Mouse (Mus musculus) lung, embryonic 16.5 days (tissue): ENCODE measurements around the gene Slx1b. TPM values are rescaled to one million over a fixed set of nuclear protein-coding genes. Genes with fewer than 3 reads are reported as not detected.
"Not testable (repeated sequence)": the region's sequence is repeated elsewhere in the genome, so short reads cannot be mapped to it uniquely, and the experiment has no call there.

Experiments used
- ATAC-seq: fragments of 200-750 bp; cut with Nextera tagmentation; 2 replicates; pipeline ENCODE4 v1.8.0; 2017; ENCODE audit warnings: low read depth, mild to moderate bottlenecking, moderate library complexity
- H3K27ac ChIP-seq: fragments of 300-500 bp; sonication (generic); 2 replicates; pipeline ENCODE4 v1.5.1; 2014; ENCODE audit warnings: mild to moderate bottlenecking, control low read depth, low read length
- H3K27me3 ChIP-seq: fragments of 300-500 bp; sonication (generic); 2 replicates; pipeline ENCODE4 v1.6.1; 2014; ENCODE audit warnings: low read depth, low read length, mixed read lengths; ENCODE audit not compliant: control insufficient read depth, insufficient read depth
- H3K36me3 ChIP-seq: fragments of 300-500 bp; sonication (generic); 2 replicates; pipeline ENCODE4 v1.6.1; 2014; ENCODE audit warnings: low read length; ENCODE audit not compliant: control insufficient read depth, insufficient read depth
- H3K4me1 ChIP-seq: fragments of 300-500 bp; sonication (generic); replicated peaks from 2 replicates; pipeline ENCODE4 v1.6.1; 2014; ENCODE audit warnings: low read length, mixed read lengths; ENCODE audit not compliant: control insufficient read depth, insufficient read depth
- H3K4me2 ChIP-seq: fragments of 300-500 bp; sonication (generic); 2 replicates; pipeline ENCODE4 v1.6.1; 2014; ENCODE audit warnings: low read depth, low read length, control low read depth
- H3K4me3 ChIP-seq: fragments of 300-500 bp; sonication (generic); 2 replicates; pipeline ENCODE4 v1.5.1; 2014; ENCODE audit warnings: mild to moderate bottlenecking, low read length, control low read depth
- H3K9ac ChIP-seq: fragments of 300-500 bp; sonication (generic); 2 replicates; pipeline ENCODE4 v1.6.1; 2014; ENCODE audit warnings: low read length, control low read depth
- H3K9me3 ChIP-seq: fragments of 300-500 bp; sonication (generic); 2 replicates; pipeline ENCODE4 v1.6.1; 2016; ENCODE audit warnings: low read length; ENCODE audit not compliant: control insufficient read depth
- WGBS: fragments of 180-500 bp; shearing (Covaris S2); extraction: QIAGEN DNeasy Blood & Tissue Kit; methylation state at CpG from one replicate; pipeline ENCODE4 v1.1.7; 2014; 5-methylcytosine and 5-hydroxymethylcytosine counted together
- polyA plus RNA-seq: library from polyadenylated mRNA; unstranded; fragments of >200 nt; fragmentation: Nextera tagmentation; extraction: Ambion mirVana; gene quantifications from 2 replicates; pipeline ENCODE4 v1.2.1, GENCODE M21; 2015

Gene Slx1b
- polyA plus RNA-seq, 1 experiment from 2014 or later: 11.9 TPM

DNA sequence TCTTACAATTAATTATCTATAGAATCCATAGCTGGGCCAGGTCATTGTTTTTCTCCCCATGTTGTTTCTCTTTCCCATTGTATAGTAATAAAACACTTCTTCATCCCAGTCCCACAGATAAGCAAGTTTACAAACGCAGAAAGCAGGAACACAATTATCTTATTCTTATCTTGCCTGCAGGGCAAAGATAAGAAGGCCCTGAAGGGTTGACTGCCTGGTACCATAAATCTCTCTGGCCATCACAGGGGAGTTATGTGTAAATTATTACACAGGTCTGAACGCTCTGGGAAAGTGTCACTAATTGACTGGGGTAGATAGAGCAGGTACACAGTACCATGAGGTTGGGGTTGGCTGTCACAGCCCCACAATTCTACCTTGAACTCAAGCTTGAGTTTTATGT lies 44.7 kb downstream of the Slx1b start:
- no peak overlapping the region for H3K4me2 ChIP-seq
- no peaks in the 10 kb centered on the region for H3K9me3 ChIP-seq
- WGBS: 31% methylated on average over 2 of the region's 2 CpGs
- H3K4me3 ChIP-seq: no peak overlapping the region
- no peak for ATAC-seq
- no peaks in the 10 kb centered on the region for H3K36me3 ChIP-seq
- no peak overlapping the region for H3K9ac ChIP-seq
- H3K4me1 ChIP-seq: peaks cover 2% of the 10 kb centered on the region
- no peaks in the 10 kb centered on the region for H3K27me3 ChIP-seq
- no peak overlapping the region for H3K27ac ChIP-seq

DNA sequence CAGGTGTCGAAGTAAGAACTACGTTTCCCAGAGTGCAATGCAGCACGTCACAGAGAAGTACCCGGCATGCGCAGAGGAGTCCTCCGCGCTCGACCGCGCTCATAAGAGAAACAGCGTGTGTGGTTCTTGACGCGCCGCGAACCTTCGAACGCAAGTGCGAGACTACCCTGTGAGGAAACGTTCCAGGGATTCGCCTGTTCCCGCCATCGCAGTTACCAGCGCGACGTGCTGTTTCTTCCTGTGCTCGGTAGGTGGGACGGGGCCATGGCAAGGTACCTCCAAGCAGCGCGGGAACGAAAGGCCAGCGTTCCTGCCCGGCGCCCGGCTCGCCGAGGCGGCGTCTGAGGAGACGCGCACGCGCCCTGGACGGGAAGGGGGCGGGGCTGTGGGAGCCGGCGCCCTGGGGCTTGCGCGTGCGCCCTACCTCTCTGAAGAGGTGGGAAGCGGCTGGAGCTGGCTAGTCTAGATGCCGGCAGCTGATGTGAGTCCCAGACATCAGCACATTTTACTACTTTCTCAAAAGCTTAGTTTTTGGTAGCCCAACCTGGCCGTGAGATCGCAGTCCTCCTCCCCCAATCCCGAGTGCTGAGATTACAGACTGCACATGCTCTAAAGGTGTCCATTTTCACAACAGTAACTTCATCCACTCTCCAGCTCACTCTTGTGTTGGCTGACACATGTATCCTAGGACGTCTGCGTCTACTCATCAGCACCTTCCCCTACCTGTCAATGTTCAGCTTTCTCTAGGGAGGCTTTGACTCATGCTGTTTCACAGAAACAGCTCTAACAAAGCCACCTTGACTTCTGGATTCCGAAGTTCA lies 46.1 kb downstream of the Slx1b start, which contains the start of gene Sgf29:
Gene Sgf29, plus strand, starts transcription at position 79 of the 821 bp plus-strand sequence.
- peak; percentile 99 for ATAC-seq
- Histone ChIP-seq H3K36me3 (no peaks in the 10 kb centered on the region), H3K4me3 (peak within 1 kb of the TSS; percentile 66), H3K4me2 (peak within 1 kb of the TSS; percentile 87), H3K9me3 (no peaks in the 10 kb centered on the region), H3K4me1 (peaks cover 2% of the 10 kb centered on the region), H3K27ac (peak within 1 kb of the TSS; percentile 91), H3K9ac (peak within 1 kb of the TSS; percentile 78), H3K27me3 (no peaks in the 10 kb centered on the region)
- under 1% methylated on average over 57 of the region's 57 CpGs for WGBS

DNA sequence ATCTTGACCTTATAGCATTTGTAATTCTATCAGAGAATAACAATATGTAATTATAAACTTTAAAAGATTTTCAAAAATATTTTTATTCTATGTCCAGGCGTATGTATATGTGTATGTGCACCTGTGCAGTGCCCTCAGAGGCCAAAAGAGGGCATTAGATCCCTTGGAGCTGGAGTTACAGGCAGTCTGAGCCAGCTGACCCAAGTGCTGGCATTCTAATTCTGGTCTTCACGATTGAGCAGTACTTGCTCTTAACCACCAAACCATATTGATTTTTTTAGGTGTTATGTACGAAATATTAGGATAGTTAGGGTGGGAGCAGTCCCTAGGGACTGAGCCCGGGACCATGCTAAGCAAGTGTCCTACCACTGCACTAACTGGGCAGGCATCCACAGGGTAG lies 47.1 kb downstream of the Slx1b start:
- Histone ChIP-seq H3K4me3 (peak overlapping the region; percentile 66; the same call in 1 of the 2 replicates), H3K27ac (no peak overlapping the region), H3K36me3 (no peaks in the 10 kb centered on the region), H3K27me3 (no peaks in the 10 kb centered on the region), H3K4me1 (peaks cover 2% of the 10 kb centered on the region), H3K9ac (no peak overlapping the region), H3K4me2 (peak overlapping the region; percentile 87), H3K9me3 (no peaks in the 10 kb centered on the region)
- WGBS: 72% methylated on average over 4 of the region's 4 CpGs
- no peak for ATAC-seq

DNA sequence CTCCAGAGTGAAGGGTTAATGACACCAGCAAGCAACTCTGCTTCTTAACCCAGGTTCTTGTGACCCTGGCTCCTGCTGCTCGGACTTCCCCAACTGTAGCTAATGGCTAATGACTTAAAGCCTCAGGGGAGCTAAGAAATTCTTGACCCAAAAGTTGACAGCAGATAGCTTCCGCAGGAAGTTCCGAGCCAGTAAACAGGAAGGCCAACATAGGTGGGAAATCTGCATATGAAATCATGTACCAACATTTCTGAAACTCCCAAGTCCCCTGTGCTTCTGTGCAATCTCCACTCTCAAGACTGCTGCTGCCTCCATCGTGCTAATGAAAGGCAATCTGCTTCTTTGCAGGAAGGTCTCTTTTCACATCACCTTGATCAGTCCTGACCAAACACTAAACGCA lies 49.9 kb downstream of the Slx1b start:
- peaks cover 2% of the 10 kb centered on the region for H3K4me1 ChIP-seq
- WGBS: 51% methylated on average over 5 of the region's 5 CpGs
- H3K4me2 ChIP-seq: no peak overlapping the region
- ATAC-seq: no peak
- H3K9ac ChIP-seq: no peak overlapping the region
- H3K4me3 ChIP-seq: no peak overlapping the region
- H3K36me3 ChIP-seq: no peaks in the 10 kb centered on the region
- H3K27ac ChIP-seq: no peak overlapping the region
- no peaks in the 10 kb centered on the region for H3K27me3 ChIP-seq
- H3K9me3 ChIP-seq: no peaks in the 10 kb centered on the region

DNA sequence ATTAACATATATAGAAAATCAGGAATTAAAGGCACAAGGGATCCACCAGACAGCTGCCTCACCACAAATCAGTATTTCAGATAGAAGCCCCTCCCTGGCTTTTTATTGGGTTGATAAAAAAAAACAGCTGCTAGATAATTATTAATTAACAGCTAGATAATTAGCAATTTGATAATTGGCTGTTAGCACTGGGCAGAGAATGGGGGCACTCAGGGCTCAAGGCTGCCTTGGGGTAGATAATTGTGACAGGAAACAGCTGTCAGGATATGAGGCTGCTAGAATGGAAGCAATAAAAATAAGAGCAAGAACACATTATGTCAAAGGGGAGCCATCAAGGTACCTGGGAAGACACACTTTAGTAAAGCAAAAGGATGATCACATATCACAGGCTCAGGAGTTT lies 50.7 kb downstream of the Slx1b start:
- Histone ChIP-seq H3K27me3 (no peaks in the 10 kb centered on the region), H3K4me2 (no peak overlapping the region), H3K9me3 (no peaks in the 10 kb centered on the region), H3K36me3 (no peaks in the 10 kb centered on the region), H3K4me3 (no peak overlapping the region), H3K4me1 (peaks cover 1% of the 10 kb centered on the region; the same call in 1 of the 2 replicates), H3K9ac (no peak overlapping the region), H3K27ac (no peak overlapping the region)
- ATAC-seq: no peak

GRCm38 (mm10) chr7:126644345-126644744 lies 51.2 kb downstream of the Slx1b start:
- no peak overlapping the region for H3K27ac ChIP-seq
- no peak overlapping the region for H3K9ac ChIP-seq
- no peak for ATAC-seq
- no peaks in the 10 kb centered on the region for H3K27me3 ChIP-seq
- no peaks in the 10 kb centered on the region for H3K36me3 ChIP-seq
- H3K9me3 ChIP-seq: no peaks in the 10 kb centered on the region
- no peak overlapping the region for H3K4me3 ChIP-seq
- H3K4me2 ChIP-seq: no peak overlapping the region
- H3K4me1 ChIP-seq: no peaks in the 10 kb centered on the region
- WGBS: 74% methylated on average over 3 of the region's 3 CpGs

DNA sequence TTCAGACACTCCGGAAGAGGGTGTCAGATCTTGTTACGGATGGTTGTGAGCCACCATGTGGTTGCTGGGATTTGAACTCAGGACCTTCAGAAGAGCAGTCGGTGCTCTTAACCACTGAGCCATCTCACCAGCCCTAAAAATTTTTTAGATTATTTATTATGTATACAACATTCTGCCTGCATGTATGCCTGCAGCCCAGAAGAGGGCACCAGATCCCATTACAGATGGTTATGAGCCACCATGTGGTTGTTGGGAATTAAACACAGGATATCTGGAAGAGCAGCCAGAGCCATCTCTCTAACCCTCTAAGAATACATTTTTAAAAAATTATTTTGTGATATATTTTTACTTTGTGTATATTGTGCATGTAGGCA lies 52.4 kb downstream of the Slx1b start:
- H3K4me1 ChIP-seq, H3K36me3 ChIP-seq, H3K27ac ChIP-seq, H3K9me3 ChIP-seq, H3K4me2 ChIP-seq, H3K27me3 ChIP-seq, H3K4me3 ChIP-seq, H3K9ac ChIP-seq: not testable (repeated sequence)
- 56% methylated on average over 3 of the region's 3 CpGs for WGBS
- peak; percentile 47; the same call in 1 of the 2 replicates for ATAC-seq

- Histone ChIP-seq H3K36me3 (no peaks in the 10 kb centered on the region), H3K9me3 (no peaks in the 10 kb centered on the region), H3K4me1 (no peaks in the 10 kb centered on the region), H3K27me3 (no peaks in the 10 kb centered on the region), H3K4me3 (no peak overlapping the region), H3K27ac (no peak overlapping the region), H3K9ac (no peak overlapping the region), H3K4me2 (no peak overlapping the region)
- 66% methylated on average over 5 of the region's 5 CpGs for WGBS
- ATAC-seq: no peak
These were observed 52.9 kb downstream of the Slx1b start for GRCm38 (mm10) chr7:126642545-126643243.
